Mouse (Mus musculus) forebrain, embryonic 15.5 days (tissue): ENCODE results near the gene BC004004. TPM values are rescaled to one million over a fixed set of nuclear protein-coding genes. Genes with fewer than 3 reads are reported as not detected.
"Not testable (repeated sequence)": the region's sequence is repeated elsewhere in the genome, so short reads cannot be mapped to it uniquely, and the experiment has no call there.

Experiments used
- ATAC-seq: fragments of 200-750 bp; cut with Nextera tagmentation; replicated peaks from 2 replicates; pipeline ENCODE4 v1.8.0; 2017; ENCODE audit warnings: mild to moderate bottlenecking, moderate TSS enrichment, moderate library complexity
- H3K27ac ChIP-seq: fragments of 300-500 bp; sonication (generic); replicated peaks from 2 replicates; pipeline ENCODE4 v1.5.1; 2015; ENCODE audit warnings: mild to moderate bottlenecking, inconsistent platforms
- H3K27me3 ChIP-seq: fragments of 300-500 bp; sonication (generic); 2 replicates; pipeline ENCODE4 v1.6.1; 2015; ENCODE audit warnings: inconsistent platforms
- H3K36me3 ChIP-seq: fragments of 300-500 bp; sonication (generic); 2 replicates; pipeline ENCODE4 v1.6.1; 2015; ENCODE audit warnings: mild to moderate bottlenecking, inconsistent platforms
- H3K4me1 ChIP-seq: fragments of 300-500 bp; sonication (generic); 2 replicates; pipeline ENCODE4 v1.6.1; 2015; ENCODE audit warnings: inconsistent platforms
- H3K4me2 ChIP-seq: fragments of 300-500 bp; sonication (generic); replicated peaks from 2 replicates; pipeline ENCODE4 v1.6.1; 2015; ENCODE audit warnings: mild to moderate bottlenecking, inconsistent platforms
- H3K4me3 ChIP-seq: fragments of 300-500 bp; sonication (generic); 2 replicates; pipeline ENCODE4 v1.5.1; 2015; ENCODE audit warnings: mild to moderate bottlenecking, inconsistent platforms
- H3K9ac ChIP-seq: fragments of 300-500 bp; sonication (generic); replicated peaks from 2 replicates; pipeline ENCODE4 v1.6.1; 2015; ENCODE audit warnings: mild to moderate bottlenecking, inconsistent platforms
- H3K9me3 ChIP-seq: fragments of 300-500 bp; sonication (generic); 2 replicates; pipeline ENCODE4 v1.6.1; 2016; ENCODE audit warnings: inconsistent platforms
- WGBS: fragments of 180-500 bp; shearing (Covaris S2); methylation state at CpG from one replicate; pipeline ENCODE4 v1.1.7; 2015; ENCODE audit warnings: mixed read lengths; 5-methylcytosine and 5-hydroxymethylcytosine counted together
- polyA plus RNA-seq: library from polyadenylated mRNA; unstranded; fragments of >200 nt; fragmentation: Nextera tagmentation; extraction: Ambion mirVana; gene quantifications from 2 replicates; pipeline ENCODE4 v1.2.1, GENCODE M21; 2015

Gene BC004004
- polyA plus RNA-seq, 1 experiment from 2014 or later, result 96.4 TPM

GRCm38 (mm10) chr17:29346496-29347125 is 78.0 kb downstream of the BC004004 start:
- ATAC-seq, result peak; percentile 64
- peak overlapping the region; percentile 96 for H3K27ac ChIP-seq
- peaks cover 21% of the 10 kb centered on the region for H3K36me3 ChIP-seq
- H3K4me2 ChIP-seq, result peak overlapping the region; percentile 70
- H3K9me3 ChIP-seq, result no peaks in the 10 kb centered on the region
- WGBS, result under 1% methylated on average over 11 of the region's 11 CpGs
- peak overlapping the region; percentile 98 for H3K9ac ChIP-seq
- peak overlapping the region; percentile 97 for H3K4me3 ChIP-seq
- no peaks in the 10 kb centered on the region for H3K27me3 ChIP-seq
- peaks cover 36% of the 10 kb centered on the region for H3K4me1 ChIP-seq

GRCm38 (mm10) chr17:29347126-29347644 is 78.6 kb downstream of the BC004004 start:
- H3K9me3 ChIP-seq, result no peaks in the 10 kb centered on the region
- ATAC-seq, result peak; percentile 39
- H3K27ac ChIP-seq, result peak overlapping the region; percentile 96
- peaks cover 30% of the 10 kb centered on the region for H3K4me1 ChIP-seq
- peak overlapping the region; percentile 70 for H3K4me2 ChIP-seq
- H3K27me3 ChIP-seq, result no peaks in the 10 kb centered on the region
- H3K4me3 ChIP-seq, result peak overlapping the region; percentile 97
- H3K9ac ChIP-seq, result peak overlapping the region; percentile 98
- under 1% methylated on average over 39 of the region's 45 CpGs for WGBS
- H3K36me3 ChIP-seq, result peaks cover 21% of the 10 kb centered on the region

DNA sequence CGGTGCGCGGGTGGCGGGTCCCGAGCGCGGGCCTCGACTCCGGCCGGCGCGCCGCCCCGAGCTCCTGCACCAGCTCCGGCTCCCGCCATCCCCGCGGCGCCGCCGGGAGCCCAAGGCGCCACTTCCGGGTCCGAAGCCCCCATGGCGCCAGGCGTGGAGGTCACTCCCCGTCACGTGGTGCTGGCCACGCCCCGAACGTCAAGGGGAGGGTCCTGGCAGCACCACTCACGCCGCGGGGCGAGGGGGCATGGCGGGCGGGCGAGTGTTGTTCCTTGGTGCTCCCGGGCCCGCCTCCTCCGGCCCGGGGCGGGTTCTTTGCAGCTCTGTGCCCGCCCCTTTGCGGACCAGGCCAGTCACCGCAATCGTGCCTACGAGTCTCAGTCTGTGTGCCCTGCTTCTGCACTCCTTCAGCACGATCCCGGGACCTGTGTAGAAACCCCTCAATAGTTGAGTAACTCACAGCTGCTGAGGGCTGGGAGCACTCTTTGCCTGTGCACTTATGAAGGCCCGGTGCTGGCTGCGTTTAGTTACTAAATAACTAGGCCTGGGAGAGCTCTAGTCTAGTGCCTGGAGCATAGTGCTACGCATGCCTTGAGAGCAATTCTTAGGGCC is 79.2 kb downstream of the BC004004 start, which contains the start of gene Mtch1:
Gene Mtch1, minus strand, starts transcription at position 290 of the 612 bp plus-strand sequence.
- Histone ChIP-seq H3K36me3 (peaks cover 17% of the 10 kb centered on the region), H3K27me3 (no peaks in the 10 kb centered on the region), H3K4me3 (peak within 1 kb of the TSS; percentile 97), H3K9ac (peak within 1 kb of the TSS; percentile 98), H3K27ac (peak within 1 kb of the TSS; percentile 96), H3K4me1 (peaks cover 25% of the 10 kb centered on the region), H3K4me2 (peak within 1 kb of the TSS; percentile 70), H3K9me3 (no peaks in the 10 kb centered on the region)
- WGBS, result under 1% methylated on average over 50 of the region's 53 CpGs
- ATAC-seq, result peak; percentile 83

DNA sequence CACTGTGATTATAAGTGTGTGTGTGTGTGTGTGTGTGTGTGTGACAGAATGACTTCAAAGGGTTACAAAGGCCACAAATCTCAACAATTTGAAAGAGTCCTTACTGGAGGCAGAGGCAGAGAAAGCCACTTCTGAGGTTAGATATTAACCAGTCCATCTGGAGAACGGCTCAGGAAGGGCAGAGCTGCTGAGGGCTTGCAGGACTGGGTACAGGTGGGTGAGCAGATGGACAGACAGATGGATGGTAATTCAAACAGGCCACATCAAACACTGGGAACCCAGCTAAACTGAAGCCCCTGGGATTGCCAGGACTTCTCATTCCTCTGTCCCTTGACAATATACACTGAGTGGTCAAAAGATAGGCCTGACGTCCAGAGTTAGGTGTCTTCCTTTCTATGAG is 80.4 kb downstream of the BC004004 start:
- H3K4me2 ChIP-seq, result no peak overlapping the region
- no peak overlapping the region for H3K4me3 ChIP-seq
- H3K9me3 ChIP-seq, result no peaks in the 10 kb centered on the region
- ATAC-seq, result no peak
- H3K27me3 ChIP-seq, result no peaks in the 10 kb centered on the region
- 77% methylated on average over 2 of the region's 2 CpGs for WGBS
- peaks cover 5% of the 10 kb centered on the region for H3K36me3 ChIP-seq
- H3K4me1 ChIP-seq, result peaks cover 25% of the 10 kb centered on the region
- H3K9ac ChIP-seq, result no peak overlapping the region
- 0 out of 2 replicates have a peak overlapping the region, but pooled peaks have one; percentile 96 for H3K27ac ChIP-seq

GRCm38 (mm10) chr17:29351056-29351455 is 82.5 kb downstream of the BC004004 start:
- not testable (repeated sequence) for H3K4me2 ChIP-seq, H3K27me3 ChIP-seq, H3K36me3 ChIP-seq, ATAC-seq, H3K4me3 ChIP-seq, H3K27ac ChIP-seq, H3K9ac ChIP-seq, H3K9me3 ChIP-seq
- H3K4me1 ChIP-seq, result peaks cover 25% of the 10 kb centered on the region
- WGBS, result 59% methylated on average over 5 of the region's 5 CpGs

- Histone ChIP-seq H3K4me2 (no peak overlapping the region; the same call in 1 of the 2 replicates), H3K9ac (peak overlapping the region; percentile 20; the same call in 1 of the 2 replicates), H3K27ac (peak overlapping the region; percentile 90), H3K27me3 (no peaks in the 10 kb centered on the region), H3K9me3 (no peaks in the 10 kb centered on the region), H3K4me1 (peaks cover 25% of the 10 kb centered on the region), H3K4me3 (no peak overlapping the region), H3K36me3 (no peaks in the 10 kb centered on the region)
- ATAC-seq, result peak; percentile 57
- 14% methylated on average over 5 of the region's 5 CpGs for WGBS
Measured at GRCm38 (mm10) chr17:29355461-29355840, 86.9 kb downstream of the BC004004 start.

DNA sequence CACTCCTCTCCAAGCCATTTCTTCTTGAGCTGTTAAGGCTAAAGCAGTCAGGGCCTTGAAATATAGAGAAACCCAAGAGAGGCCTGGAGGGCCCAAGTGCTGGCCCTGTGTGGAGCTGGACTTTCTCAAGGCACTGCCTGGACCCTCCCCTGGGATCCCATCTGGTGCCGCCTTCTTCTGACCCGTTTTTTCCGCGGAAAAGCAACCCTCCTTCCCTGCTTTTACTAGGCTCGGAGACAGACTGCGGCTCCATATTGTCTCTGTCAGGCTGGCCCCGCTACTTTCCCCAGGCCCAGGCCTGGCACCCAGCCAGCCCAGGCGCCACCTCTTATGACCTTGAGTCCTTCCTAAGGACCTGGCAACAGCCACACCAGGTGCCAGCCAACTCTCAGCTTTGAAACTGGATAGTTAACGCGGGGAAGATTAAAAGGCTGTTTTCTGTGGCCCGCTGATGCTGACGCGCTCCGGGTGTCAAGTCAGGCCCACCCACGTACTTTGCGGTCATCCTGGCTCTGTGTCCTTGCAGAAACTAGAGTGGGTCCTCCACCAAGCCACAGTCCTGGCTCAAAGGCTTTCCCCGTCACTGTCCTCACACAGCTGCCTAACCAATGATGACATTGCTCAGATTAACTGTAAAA is 87.4 kb downstream of the BC004004 start:
- WGBS, result 4% methylated on average over 17 of the region's 17 CpGs
- Histone ChIP-seq H3K27ac (peak overlapping the region; percentile 90), H3K27me3 (no peaks in the 10 kb centered on the region), H3K9me3 (no peaks in the 10 kb centered on the region), H3K36me3 (no peaks in the 10 kb centered on the region), H3K4me2 (peak overlapping the region; percentile 55), H3K9ac (peak overlapping the region; percentile 8), H3K4me3 (peak overlapping the region; percentile 37), H3K4me1 (peaks cover 25% of the 10 kb centered on the region)
- ATAC-seq, result peak; percentile 36

GRCm38 (mm10) chr17:29356479-29356856 is 87.9 kb downstream of the BC004004 start:
- Histone ChIP-seq H3K9ac (peak overlapping the region; percentile 8), H3K4me2 (peak overlapping the region; percentile 55), H3K9me3 (no peaks in the 10 kb centered on the region), H3K36me3 (no peaks in the 10 kb centered on the region), H3K4me3 (peak overlapping the region; percentile 37), H3K27me3 (no peaks in the 10 kb centered on the region), H3K27ac (peak overlapping the region; percentile 90), H3K4me1 (peaks cover 25% of the 10 kb centered on the region)
- peak; percentile 94 for ATAC-seq
- WGBS, result 0% methylated on average over 11 of the region's 11 CpGs

DNA sequence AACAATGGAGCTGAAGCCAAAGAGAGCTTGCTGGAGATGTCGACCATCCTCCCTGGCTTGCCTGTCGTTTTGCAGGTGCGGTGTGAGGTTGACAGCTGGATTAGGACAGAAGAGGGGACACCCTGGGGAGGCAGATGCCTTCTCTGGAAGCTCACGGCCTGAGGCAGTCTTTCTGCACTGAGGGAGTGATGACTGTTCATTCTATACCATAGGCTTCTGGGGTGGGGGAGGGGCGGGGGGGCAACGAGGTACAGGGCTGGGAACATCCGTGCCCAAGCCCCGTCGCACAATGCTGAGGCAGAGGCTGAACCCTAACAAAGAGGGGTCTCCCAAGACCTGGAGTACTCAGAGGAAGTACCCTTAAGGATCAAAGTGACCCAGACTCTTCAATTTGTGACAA is 88.3 kb downstream of the BC004004 start:
- no peaks in the 10 kb centered on the region for H3K27me3 ChIP-seq
- H3K4me3 ChIP-seq, result peak overlapping the region; percentile 37
- peak overlapping the region; percentile 55 for H3K4me2 ChIP-seq
- no peak; the same call in 1 of the 2 replicates for ATAC-seq
- H3K9me3 ChIP-seq, result no peaks in the 10 kb centered on the region
- H3K4me1 ChIP-seq, result peaks cover 25% of the 10 kb centered on the region
- H3K9ac ChIP-seq, result peak overlapping the region; percentile 8
- WGBS, result 1% methylated on average over 9 of the region's 9 CpGs
- peak overlapping the region; percentile 90 for H3K27ac ChIP-seq
- no peaks in the 10 kb centered on the region for H3K36me3 ChIP-seq

DNA sequence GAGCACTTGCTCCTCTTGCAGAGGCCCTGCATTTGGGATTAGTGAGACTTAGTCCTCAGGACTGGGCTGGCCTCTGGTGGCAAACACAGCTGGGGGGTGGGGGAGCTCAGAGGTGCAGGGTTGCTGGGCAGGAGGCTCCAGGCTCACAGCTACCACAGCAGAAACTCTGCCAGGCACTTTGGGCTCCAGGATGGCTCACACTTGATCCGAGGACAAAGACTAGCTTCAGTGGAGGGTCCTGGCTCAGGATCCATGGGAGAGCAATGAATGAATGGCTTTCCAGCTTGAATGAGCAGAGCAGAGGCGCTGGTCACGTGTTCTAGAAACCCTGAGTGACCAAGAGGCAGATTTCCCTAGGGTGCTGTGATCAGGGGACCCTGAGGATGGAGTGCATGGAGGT is 90.3 kb downstream of the BC004004 start:
- no peak for ATAC-seq
- H3K9ac ChIP-seq, result no peak overlapping the region
- H3K36me3 ChIP-seq, result no peaks in the 10 kb centered on the region
- H3K4me2 ChIP-seq, result no peak overlapping the region
- 38% methylated on average over 3 of the region's 3 CpGs for WGBS
- H3K9me3 ChIP-seq, result no peaks in the 10 kb centered on the region
- no peak overlapping the region for H3K27ac ChIP-seq
- no peaks in the 10 kb centered on the region for H3K27me3 ChIP-seq
- no peak overlapping the region for H3K4me3 ChIP-seq
- H3K4me1 ChIP-seq, result peaks cover 25% of the 10 kb centered on the region

DNA sequence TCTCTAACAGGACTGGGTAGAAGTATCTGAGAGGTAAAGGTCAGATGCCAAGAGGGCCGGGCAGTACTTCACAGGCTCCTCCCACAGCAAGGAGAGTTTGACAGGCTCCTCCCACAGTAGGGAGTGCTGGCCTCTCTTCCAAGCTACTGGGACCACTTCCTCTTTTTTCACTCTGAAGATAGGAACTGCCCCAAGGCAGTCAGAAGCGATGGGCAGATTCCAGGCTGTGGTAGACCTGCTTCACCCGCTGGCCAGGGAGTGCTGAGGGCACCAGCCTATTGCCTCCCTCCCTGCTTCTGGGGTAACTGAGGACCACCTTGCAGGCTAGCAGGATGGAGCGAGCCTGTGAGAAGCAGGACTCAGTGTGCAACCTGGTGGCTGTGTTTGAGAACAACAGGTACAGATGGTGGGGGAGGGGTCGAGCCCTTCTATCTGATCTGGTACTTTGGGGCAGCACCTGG is 92.2 kb downstream of the BC004004 start, which contains the start of gene Fgd2:
Gene Fgd2, plus strand, starts transcription at position 154 of the 461 bp plus-strand sequence.
- 28% methylated on average over 5 of the region's 5 CpGs for WGBS
- Histone ChIP-seq H3K4me2 (no peak within 1 kb of the TSS), H3K4me1 (peaks cover 16% of the 10 kb centered on the region), H3K27me3 (no peaks in the 10 kb centered on the region), H3K4me3 (no peak within 1 kb of the TSS), H3K9me3 (no peaks in the 10 kb centered on the region), H3K36me3 (no peaks in the 10 kb centered on the region), H3K9ac (no peak within 1 kb of the TSS), H3K27ac (no peak within 1 kb of the TSS)
- ATAC-seq, result no peak
